Mouse (Mus musculus): ENCODE data around the gene Tpst2.

Tpst2 gene

GRCm38 (mm10) chr5:112255426-112255825 is 21.1 kb upstream of the Tpst2 start, which contains the start of gene Crybb1:
Crybb1 (plus strand) TSS chr5:112255815.
- DNase-seq (ENCODE audit: low spot score): no peak

- no peak for DNase-seq (ENCODE audit: low spot score)
Measured at GRCm38 (mm10) chr5:112256457-112256856, 20.0 kb upstream of the Tpst2 start.

GRCm38 (mm10) chr5:112257896-112258295 is 18.6 kb upstream of the Tpst2 start:
- DNase-seq (ENCODE audit: low spot score): no peak

GRCm38 (mm10) chr5:112259862-112260650 is 16.4 kb upstream of the Tpst2 start:
- no peak for DNase-seq (ENCODE audit: low spot score)

- no peak for DNase-seq (ENCODE audit: low spot score)
Measured at GRCm38 (mm10) chr5:112260818-112261217, 15.7 kb upstream of the Tpst2 start.

GRCm38 (mm10) chr5:112264099-112264498 is 12.4 kb upstream of the Tpst2 start:
- DNase-seq (ENCODE audit: low spot score): no peak

GRCm38 (mm10) chr5:112265110-112265509 is 11.4 kb upstream of the Tpst2 start:
- DNase-seq (ENCODE audit: low spot score): no peak

GRCm38 (mm10) chr5:112265515-112265914 is 11.0 kb upstream of the Tpst2 start:
- no peak for DNase-seq (ENCODE audit: low spot score)

GRCm38 (mm10) chr5:112266011-112266777 is 10.3 kb upstream of the Tpst2 start:
- no peak for DNase-seq (ENCODE audit: low spot score)

- no peak for DNase-seq (ENCODE audit: low spot score)
Measured at GRCm38 (mm10) chr5:112270764-112271541, 5.5 kb upstream of the Tpst2 start.

- no peak for DNase-seq (ENCODE audit: low spot score)
Measured at GRCm38 (mm10) chr5:112272934-112273333, 3.6 kb upstream of the Tpst2 start.

- no peak for DNase-seq (ENCODE audit: low spot score)
Measured at GRCm38 (mm10) chr5:112273746-112274463, 2.6 kb upstream of the Tpst2 start.

- DNase-seq (ENCODE audit: low spot score): no peak
Measured at GRCm38 (mm10) chr5:112275021-112275804, 1.3 kb upstream of the Tpst2 start.

- no peak for DNase-seq (ENCODE audit: low spot score)
Measured at GRCm38 (mm10) chr5:112276907-112277348, 437 bp downstream of the Tpst2 start.

GRCm38 (mm10) chr5:112277906-112278470 is 1.5 kb downstream of the Tpst2 start:
- no peak for DNase-seq (ENCODE audit: low spot score)

GRCm38 (mm10) chr5:112279181-112280021 is 2.9 kb downstream of the Tpst2 start:
- DNase-seq (ENCODE audit: low spot score): no peak

GRCm38 (mm10) chr5:112280151-112280550 is 3.7 kb downstream of the Tpst2 start:
- no peak for DNase-seq (ENCODE audit: low spot score)

- DNase-seq (ENCODE audit: low spot score): no peak
Measured at GRCm38 (mm10) chr5:112280863-112281660, 4.6 kb downstream of the Tpst2 start.

- DNase-seq (ENCODE audit: low spot score): no peak
Measured at GRCm38 (mm10) chr5:112281676-112282075, 5.2 kb downstream of the Tpst2 start.

All from layer of hippocampus, adult 9-10 months (tissue).